Mouse (Mus musculus) CD4-positive, CD25-positive, alpha-beta regulatory T cell, adult 2 months (primary cell): ENCODE data around the gene Nemp1.

Source experiments
- DNase-seq: peaks from one replicate; pipeline ENCODE4 v3.0.0-alpha.2; 2012; ENCODE audit warnings: low read depth, low spot score

Nemp1 gene

GRCm38 (mm10) chr10:127671276-127671675, 4.6 kb downstream of the Nemp1 start:
- DNase-seq: peak; percentile 79

- no peak for DNase-seq
Measured at GRCm38 (mm10) chr10:127674046-127674655, 7.5 kb downstream of the Nemp1 start.

GRCm38 (mm10) chr10:127674794-127675522, 8.3 kb downstream of the Nemp1 start:
- peak; percentile 84 for DNase-seq

GRCm38 (mm10) chr10:127675859-127676398, 9.2 kb downstream of the Nemp1 start:
- DNase-seq: no peak

- DNase-seq: peak; percentile 98
Measured at GRCm38 (mm10) chr10:127676691-127677548, 10.2 kb downstream of the Nemp1 start.

GRCm38 (mm10) chr10:127677591-127678336, 11.1 kb downstream of the Nemp1 start:
- DNase-seq: peak; percentile 89

- DNase-seq: no peak
Measured at GRCm38 (mm10) chr10:127679208-127679607, 12.5 kb downstream of the Nemp1 start.

GRCm38 (mm10) chr10:127679881-127680280, 13.2 kb downstream of the Nemp1 start:
- no peak for DNase-seq

- DNase-seq: no peak
Measured at GRCm38 (mm10) chr10:127682886-127683285, 16.2 kb downstream of the Nemp1 start.

- DNase-seq: peak; percentile 17
Measured at GRCm38 (mm10) chr10:127691053-127691452, 24.4 kb downstream of the Nemp1 start.

GRCm38 (mm10) chr10:127694636-127695035, 27.9 kb downstream of the Nemp1 start:
- DNase-seq: peak; percentile 57

- no peak for DNase-seq
Measured at GRCm38 (mm10) chr10:127695775-127696174, 29.1 kb downstream of the Nemp1 start.

- no peak for DNase-seq
Measured at GRCm38 (mm10) chr10:127698966-127699365, 32.3 kb downstream of the Nemp1 start.

GRCm38 (mm10) chr10:127703299-127703698, 36.6 kb downstream of the Nemp1 start:
- no peak for DNase-seq

GRCm38 (mm10) chr10:127704293-127704692, 37.6 kb downstream of the Nemp1 start:
- DNase-seq: no peak

GRCm38 (mm10) chr10:127704766-127705220, 38.1 kb downstream of the Nemp1 start, which contains the start of gene Myo1a:
Gene Myo1a (plus strand): TSS chr10:127705170.
- peak; percentile 17 for DNase-seq

GRCm38 (mm10) chr10:127705783-127706182, 39.1 kb downstream of the Nemp1 start:
- DNase-seq: no peak

GRCm38 (mm10) chr10:127707721-127708120, 41.0 kb downstream of the Nemp1 start:
- DNase-seq: no peak

- DNase-seq: no peak
Measured at GRCm38 (mm10) chr10:127708850-127709370, 42.2 kb downstream of the Nemp1 start.

GRCm38 (mm10) chr10:127710331-127710730, 43.6 kb downstream of the Nemp1 start:
- no peak for DNase-seq

GRCm38 (mm10) chr10:127712736-127713135, 46.0 kb downstream of the Nemp1 start:
- no peak for DNase-seq
